Mouse (Mus musculus) urinary bladder, adult 18-20 months (tissue): ENCODE results near the gene Gabbr2.
A peak's percentile ranks its signal among the peaks of the same experiment; 100 is the strongest.
"Not testable (repeated sequence)": the region's sequence is repeated elsewhere in the genome, so short reads cannot be mapped to it uniquely, and the experiment has no call there.

Experiments used
- DNase-seq, 2 experiments: peaks; one replicate each; pipeline ENCODE4 v3.0.0; 2022; ENCODE audit warnings: low spot score in 2 of 2, mixed read lengths in 2 of 2

The Gabbr2 gene

GRCm38 (mm10) chr4:46658946-46659345 is 332.7 kb downstream of the Gabbr2 start:
- no peak for DNase-seq

GRCm38 (mm10) chr4:46657116-46657515 is 334.6 kb downstream of the Gabbr2 start:
- DNase-seq = peak; percentile 39 to 47

GRCm38 (mm10) chr4:46655956-46656355 is 335.7 kb downstream of the Gabbr2 start:
- no peak for DNase-seq

- DNase-seq = no peak
These were observed 336.4 kb downstream of the Gabbr2 start for GRCm38 (mm10) chr4:46655298-46655697.

- DNase-seq = peak; percentile 93 to 97
These were observed 341.5 kb downstream of the Gabbr2 start, which contains the start of gene Tbc1d2 for GRCm38 (mm10) chr4:46650086-46650753. Tbc1d2 (minus strand) TSS chr4:46650209.

GRCm38 (mm10) chr4:46649161-46649560 is 342.5 kb downstream of the Gabbr2 start:
- DNase-seq = peak in 1 of 2 experiments; percentile 13

- no peak for DNase-seq
These were observed 348.0 kb downstream of the Gabbr2 start for GRCm38 (mm10) chr4:46643676-46644112.

- DNase-seq = peak in 1 of 2 experiments; percentile 54
These were observed 348.6 kb downstream of the Gabbr2 start for GRCm38 (mm10) chr4:46642924-46643675.

GRCm38 (mm10) chr4:46641283-46641682 is 350.4 kb downstream of the Gabbr2 start:
- no peak for DNase-seq

- peak in 1 of 2 experiments; percentile 45 for DNase-seq
These were observed 351.8 kb downstream of the Gabbr2 start for GRCm38 (mm10) chr4:46639866-46640265.

- not testable (repeated sequence) for DNase-seq
These were observed 354.4 kb downstream of the Gabbr2 start for GRCm38 (mm10) chr4:46637250-46637649.

GRCm38 (mm10) chr4:46635702-46636430 is 355.8 kb downstream of the Gabbr2 start:
- DNase-seq = no peak

GRCm38 (mm10) chr4:46634881-46635280 is 356.8 kb downstream of the Gabbr2 start:
- no peak for DNase-seq

GRCm38 (mm10) chr4:46633565-46633964 is 358.1 kb downstream of the Gabbr2 start:
- DNase-seq = not testable (repeated sequence)

- no peak for DNase-seq
These were observed 359.2 kb downstream of the Gabbr2 start for GRCm38 (mm10) chr4:46632465-46632864.

GRCm38 (mm10) chr4:46630390-46630789 is 361.3 kb downstream of the Gabbr2 start:
- DNase-seq = no peak

GRCm38 (mm10) chr4:46628873-46629272 is 362.8 kb downstream of the Gabbr2 start:
- DNase-seq = no peak

- no peak for DNase-seq
These were observed 363.6 kb downstream of the Gabbr2 start for GRCm38 (mm10) chr4:46628081-46628480.

- no peak for DNase-seq
These were observed 366.6 kb downstream of the Gabbr2 start for GRCm38 (mm10) chr4:46625101-46625500.

- DNase-seq = no peak
These were observed 368.7 kb downstream of the Gabbr2 start for GRCm38 (mm10) chr4:46623007-46623406.

GRCm38 (mm10) chr4:46620946-46621345 is 370.7 kb downstream of the Gabbr2 start:
- DNase-seq = no peak

- DNase-seq = no peak
These were observed 371.3 kb downstream of the Gabbr2 start for GRCm38 (mm10) chr4:46620330-46620729.
